20 mouse cellular contexts compared by ENCODE assay signal in genomic region chr6:22017631-22018030, GRCm38 (mm10). TPM values are rescaled to one million over a fixed set of nuclear protein-coding genes. Genes with fewer than 3 reads are reported as not detected.
DNase-seq lines count a peak whose midpoint lies in the region; ATAC-seq and TF ChIP-seq lines count a peak whose summit lies in the region.
"Had no signal": no experiment of that assay in that cellular context is flagged by ENCODE, and none has a peak within 500 bp of the region (broad histone marks: within the 10 kb centered on the region; RNA-seq: fewer than 3 reads in every experiment).

No protein-coding gene starts in this region.

- H3K4me1 ChIP-seq in heart, embryonic 15.5 days (replicated peaks): peaks cover 13% of the 10 kb centered on the region; the same call in 1 of the 2 replicates
- 0 out of 2 replicates have a peak, but pooled peaks cover 4% of the 10 kb centered on the region for H3K4me1 ChIP-seq in lung, embryonic 14.5 days (ENCODE audit: insufficient read depth)
- H3K4me1 ChIP-seq: forebrain, embryonic 12.5 days; hindbrain, embryonic 12.5 days had no signal

- no peak for ATAC-seq in heart, embryonic 15.5 days (replicated peaks; ENCODE audit: insufficient number of reproducible peaks, insufficient read depth, low FRiP score, low read depth)
- no peak for ATAC-seq in lung, embryonic 14.5 days (ENCODE audit: insufficient read depth)
- ATAC-seq: forebrain, embryonic 16.5 days; hindbrain, embryonic 16.5 days; inflammation-experienced regulatory T-cells, adult 6 months had no signal

- no peaks in the 10 kb centered on the region for H3K9me3 ChIP-seq in heart, embryonic 15.5 days (replicated peaks)
- no peaks in the 10 kb centered on the region for H3K9me3 ChIP-seq in lung, embryonic 14.5 days (ENCODE audit: low read depth, low read length)
- H3K9me3 ChIP-seq: embryonic facial prominence, embryonic 13.5 days; forebrain, embryonic 12.5 days; hindbrain, embryonic 12.5 days had no signal

- H3K36me3 ChIP-seq in heart, embryonic 15.5 days: no peaks in the 10 kb centered on the region
- no peaks in the 10 kb centered on the region for H3K36me3 ChIP-seq in lung, embryonic 14.5 days (ENCODE audit: insufficient read depth)
- H3K36me3 ChIP-seq: forebrain, embryonic 12.5 days; hindbrain, embryonic 12.5 days had no signal

- no peak overlapping the region for H3K9ac ChIP-seq in heart, embryonic 15.5 days
- no peak overlapping the region for H3K9ac ChIP-seq in lung, embryonic 14.5 days
- H3K9ac ChIP-seq: embryonic facial prominence, embryonic 13.5 days; forebrain, embryonic 12.5 days; hindbrain, embryonic 12.5 days had no signal

- no peak overlapping the region for H3K4me3 ChIP-seq in heart, embryonic 15.5 days
- H3K4me3 ChIP-seq in lung, embryonic 14.5 days (ENCODE audit: low read depth, low read length): no peak overlapping the region
- H3K4me3 ChIP-seq: embryonic facial prominence, embryonic 13.5 days; forebrain, embryonic 12.5 days; hindbrain, embryonic 12.5 days had no signal

- 63% methylated on average over 7 of the region's 7 CpGs for WGBS in heart, embryonic 15.5 days
- 57% methylated on average over 7 of the region's 7 CpGs for WGBS in lung, embryonic 14.5 days

- 0 out of 2 replicates have a peak overlapping the region, but pooled peaks have one; percentile 9 for H3K27ac ChIP-seq in heart, embryonic 15.5 days
- peak overlapping the region; percentile 12; the same call in 1 of the 2 replicates for H3K27ac ChIP-seq in lung, embryonic 14.5 days (ENCODE audit: low read depth)
- H3K27ac ChIP-seq: forebrain, embryonic 12.5 days; hindbrain, embryonic 12.5 days had no signal

- no peak for TF ChIP-seq CTCF in lung, embryonic 14.5 days (IDR thresholded peaks at IDR 0.05; ENCODE audit: low read depth)

- DNase-seq in heart, adult 11 months: peak; percentile 92
- no peak for DNase-seq in heart, adult 8-10 months (ENCODE audit: low spot score)
- no peak for DNase-seq in heart, postnatal 14 days
- DNase-seq in lung, embryonic 14.5 days: no peak
- DNase-seq in lung, postnatal 4 days: no peak
- no peak for DNase-seq in adrenal gland, adult 8-10 months
- DNase-seq: adrenal gland, postnatal 14 days; cerebellum, adult 18-20 months; cerebellum, adult 9-11 months; cerebellum, postnatal 36 days; gastrocnemius, postnatal 14 days; heart, postnatal 36 days had no signal

- intact Hi-C loops in heart, postnatal 14 days (cut with DNase I): no loop called here

- H3K4me2 ChIP-seq in heart, embryonic 15.5 days: no peak overlapping the region
- H3K4me2 ChIP-seq in lung, embryonic 14.5 days: no peak overlapping the region
- H3K4me2 ChIP-seq: embryonic facial prominence, embryonic 13.5 days; forebrain, embryonic 12.5 days; hindbrain, embryonic 12.5 days had no signal

- no peaks in the 10 kb centered on the region for H3K27me3 ChIP-seq in heart, embryonic 15.5 days
- H3K27me3 ChIP-seq in lung, embryonic 14.5 days (ENCODE audit: insufficient read depth, low read length): no peaks in the 10 kb centered on the region
- H3K27me3 ChIP-seq: embryonic facial prominence, embryonic 13.5 days; forebrain, embryonic 12.5 days; hindbrain, embryonic 12.5 days had no signal

RNA-seq across cellular contexts. Expression of gene Cped1, which starts 31.9 kb away (rescaled TPM):
- 10 to 100 TPM; 19.0 to 28.2 (median 24.9) TPM for total RNA-seq in heart, adult 8-10 months (2022)
- polyA plus RNA-seq in heart, embryonic 15.5 days (2015; fragmentation: Nextera tagmentation; extraction: Ambion mirVana): 4.7 and 5.7 TPM in 2 replicates
- 10 to 100 TPM; 15.9 to 20.2 TPM for total RNA-seq in heart, postnatal 14 days (2021)
- 36.9 and 42.0 TPM in 2 replicates for polyA plus RNA-seq in lung, embryonic 14.5 days (2014; fragmentation: Nextera tagmentation; extraction: Ambion mirVana)
- total RNA-seq in adrenal gland, adult 8-10 months (2022): 10 to 100 TPM; 49.0 to 62.4 (median 51.9) TPM
- total RNA-seq: MEL had no signal
